In the genomic region with DNA sequence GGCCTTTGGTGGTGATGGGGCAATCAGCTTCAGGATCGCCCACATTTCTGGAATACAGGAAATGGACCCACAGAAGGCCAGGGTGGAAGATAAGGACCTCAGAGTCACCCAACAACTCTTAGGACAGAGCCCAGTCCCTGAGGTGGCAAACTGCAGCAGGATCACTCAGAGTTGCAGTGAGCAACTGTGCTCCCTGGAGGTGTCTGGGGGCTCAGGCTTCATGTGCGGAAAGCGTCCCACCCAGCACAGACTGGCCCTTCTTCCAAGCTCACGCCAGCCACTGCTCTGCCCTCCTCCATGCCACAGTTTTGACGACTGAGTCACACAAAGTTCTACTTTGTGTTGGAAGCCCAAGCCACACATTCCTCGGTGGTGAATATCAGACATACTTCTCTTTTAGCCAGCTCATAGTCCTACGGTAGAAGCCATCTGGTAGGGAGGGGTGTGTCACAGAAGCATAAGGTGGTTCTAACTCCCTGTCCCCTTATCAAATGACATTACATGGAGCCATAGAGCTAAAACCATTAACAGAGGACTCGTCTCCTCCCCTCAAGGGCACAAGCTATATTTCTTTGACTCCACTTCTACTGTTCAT, we compare ENCODE assay signal across 21 mouse cellular contexts. TPM values are rescaled to one million over a fixed set of nuclear protein-coding genes. Genes with fewer than 3 reads are reported as not detected.
A peak's percentile ranks its signal among the peaks of the same experiment; 100 is the strongest.
DNase-seq lines count a peak whose midpoint lies in the region; ATAC-seq and TF ChIP-seq lines count a peak whose summit lies in the region.
"Had no signal": no experiment of that assay in that cellular context is flagged by ENCODE, and none has a peak within 500 bp of the region (broad histone marks: within the 10 kb centered on the region; RNA-seq: fewer than 3 reads in every experiment).

No protein-coding gene starts in this region.

- H3ac ChIP-seq in myocyte (ENCODE audit: control insufficient read depth, insufficient read length) = no peak overlapping the region

- no peaks in the 10 kb centered on the region for H3K27me3 ChIP-seq in heart, adult 2 months (ENCODE audit: control insufficient read depth, insufficient read depth, low read length)
- no peaks in the 10 kb centered on the region for H3K27me3 ChIP-seq in heart, embryonic 16.5 days (ENCODE audit: control insufficient read depth, insufficient read depth, low read length)
- no peaks in the 10 kb centered on the region for H3K27me3 ChIP-seq in myocyte (ENCODE audit: control insufficient read depth, insufficient read depth, insufficient read length)
- no peaks in the 10 kb centered on the region for H3K27me3 ChIP-seq in forebrain, embryonic 11.5 days (ENCODE audit: control insufficient read depth, insufficient read depth, low read length)
- H3K27me3 ChIP-seq: CH12.LX; embryonic facial prominence, embryonic 15.5 days; kidney, embryonic 15.5 days; neural tube, embryonic 12.5 days had no signal

- H3K4me3 ChIP-seq in heart, adult 2 months = no peak overlapping the region
- no peak overlapping the region for H3K4me3 ChIP-seq in heart, embryonic 16.5 days (ENCODE audit: low read length)
- no peak overlapping the region for H3K4me3 ChIP-seq in myocyte
- H3K4me3 ChIP-seq in forebrain, embryonic 11.5 days (ENCODE audit: low read depth, low read length) = no peak overlapping the region
- H3K4me3 ChIP-seq: embryonic facial prominence, embryonic 15.5 days; kidney, embryonic 15.5 days; neural tube, embryonic 12.5 days had no signal

- TF ChIP-seq CTCF in heart, adult 2 months (IDR thresholded peaks at IDR 0.05) = no peak

- H3K79me2 ChIP-seq in heart, adult 2 months (replicated peaks; ENCODE audit: control insufficient read depth, insufficient read depth, low read length) = no peaks in the 10 kb centered on the region; the same call in 1 of the 2 replicates
- peaks cover 43% of the 10 kb centered on the region for H3K79me2 ChIP-seq in myocyte (ENCODE audit: control insufficient read depth, insufficient read depth)

- ATAC-seq in heart, embryonic 16.5 days (replicated peaks; ENCODE audit: extremely low read depth, insufficient read depth, low FRiP score) = no peak
- no peak for ATAC-seq in forebrain, embryonic 11.5 days (replicated peaks; ENCODE audit: low FRiP score)
- ATAC-seq: hindbrain, postnatal 0 days; intestine, embryonic 16.5 days; lung, postnatal 0 days had no signal

- WGBS in heart, adult 2 months = 55% methylated on average over 8 of the region's 8 CpGs
- 57% methylated on average over 8 of the region's 8 CpGs for WGBS in heart, embryonic 16.5 days
- 91% methylated on average over 8 of the region's 8 CpGs for WGBS in forebrain, embryonic 11.5 days

- no peaks in the 10 kb centered on the region for H3K9me3 ChIP-seq in heart, embryonic 16.5 days (replicated peaks; ENCODE audit: control insufficient read depth, low read length)
- no peaks in the 10 kb centered on the region for H3K9me3 ChIP-seq in forebrain, embryonic 11.5 days (ENCODE audit: control insufficient read depth, low read length)
- H3K9me3 ChIP-seq: embryonic facial prominence, embryonic 15.5 days; G1E; kidney, embryonic 15.5 days; neural tube, embryonic 12.5 days had no signal

- H3K9ac ChIP-seq in heart, adult 2 months (ENCODE audit: low read depth, low read length) = 0 out of 2 replicates have a peak overlapping the region, but pooled peaks have one; percentile 15
- no peak overlapping the region for H3K9ac ChIP-seq in heart, embryonic 16.5 days (ENCODE audit: low read length)
- H3K9ac ChIP-seq in forebrain, embryonic 11.5 days (ENCODE audit: low read length) = no peak overlapping the region
- H3K9ac ChIP-seq: embryonic facial prominence, embryonic 15.5 days; kidney, embryonic 15.5 days; neural tube, embryonic 12.5 days had no signal

- intact Hi-C loops in heart, adult 2 months (cut with DNase I) = loop anchor here (2.0 to 10.0 kb wide), 2 partner anchors 37 to 223 kb away; no protein-coding TSS in a partner anchor

- no peak overlapping the region for H3K4me2 ChIP-seq in heart, embryonic 16.5 days (ENCODE audit: low read depth, low read length)
- H3K4me2 ChIP-seq in myocyte (ENCODE audit: low read depth) = peak overlapping the region; percentile 74
- H3K4me2 ChIP-seq in forebrain, embryonic 11.5 days (ENCODE audit: low read depth, low read length, severe bottlenecking) = no peak overlapping the region
- H3K4me2 ChIP-seq: embryonic facial prominence, embryonic 15.5 days; kidney, embryonic 15.5 days; neural tube, embryonic 12.5 days had no signal

- TF ChIP-seq EP300 in heart, adult 2 months (IDR thresholded peaks at IDR 0.05; ENCODE audit: insufficient read depth, low read depth, low read length) = no peak

- peak overlapping the region; percentile 80 for H3K27ac ChIP-seq in heart, adult 2 months
- H3K27ac ChIP-seq in heart, embryonic 16.5 days (ENCODE audit: low read length) = peak overlapping the region; percentile 64
- no peak overlapping the region for H3K27ac ChIP-seq in forebrain, embryonic 11.5 days (ENCODE audit: low read depth, low read length)
- H3K27ac ChIP-seq: hindbrain, postnatal 0 days; macrophage; neural tube, embryonic 12.5 days had no signal

- TF ChIP-seq POLR2A in heart, adult 2 months (IDR thresholded peaks at IDR 0.05; ENCODE audit: insufficient read depth, low read depth, low read length) = no peak
- no peak for TF ChIP-seq POLR2A in myocyte (IDR thresholded peaks at IDR 0.05; ENCODE audit: insufficient read length, low read depth)

- peaks cover 28% of the 10 kb centered on the region for H3K36me3 ChIP-seq in heart, adult 2 months (ENCODE audit: control insufficient read depth, insufficient read depth, low read length)
- peaks cover 10% of the 10 kb centered on the region; the same call in 1 of the 2 replicates for H3K36me3 ChIP-seq in heart, embryonic 16.5 days (ENCODE audit: control insufficient read depth, insufficient read depth)
- no peaks in the 10 kb centered on the region for H3K36me3 ChIP-seq in myocyte (ENCODE audit: control insufficient read depth, insufficient read depth)
- no peaks in the 10 kb centered on the region for H3K36me3 ChIP-seq in forebrain, embryonic 11.5 days (ENCODE audit: control insufficient read depth, insufficient read depth, low read length)
- H3K36me3 ChIP-seq: G1E; neural tube, embryonic 12.5 days had no signal

- peaks cover 42% of the 10 kb centered on the region for H3K4me1 ChIP-seq in heart, adult 2 months (ENCODE audit: control insufficient read depth, insufficient read depth, low read length)
- H3K4me1 ChIP-seq in heart, embryonic 16.5 days (ENCODE audit: control insufficient read depth, insufficient read depth, low read length) = peaks cover 37% of the 10 kb centered on the region
- H3K4me1 ChIP-seq in forebrain, embryonic 11.5 days (replicated peaks; ENCODE audit: control insufficient read depth, insufficient read depth, low read length) = 0 out of 2 replicates have a peak, but pooled peaks cover 4% of the 10 kb centered on the region

- no peak for DNase-seq in heart, adult 2 months
- no peak for DNase-seq in heart, postnatal 4 days
- DNase-seq in heart, adult 8-10 months (ENCODE audit: low spot score) = no peak
- DNase-seq in NIH3T3 (ENCODE audit: low read depth) = peak; percentile 75
- no peak for DNase-seq in forebrain, embryonic 11.5 days (ENCODE audit: low spot score)
- no peak for DNase-seq in embryo, embryonic 11 days
- DNase-seq: gastrocnemius, postnatal 25 days; layer of hippocampus, postnatal 36 days; retina, postnatal 1 day; right cerebral cortex, postnatal 25 days had no signal

TF ChIP-seq in myocyte, 11 proteins besides CTCF, POLR2A, EP300 and RAD21:
- TF ChIP-seq CEBPB (IDR thresholded peaks at IDR 0.05; ENCODE audit: insufficient read depth, poor library complexity, severe bottlenecking) (0 out of 2 replicates have a peak, but pooled peaks have one; percentile 39), REST (IDR thresholded peaks at IDR 0.05; ENCODE audit: insufficient read depth, insufficient read length) (no peak), TCF12 (IDR thresholded peaks at IDR 0.05; ENCODE audit: insufficient read depth, poor library complexity, severe bottlenecking) (peak; percentile 29), E2F4 (IDR thresholded peaks at IDR 0.05; ENCODE audit: insufficient read depth) (no peak), SRF (IDR thresholded peaks at IDR 0.05; ENCODE audit: control insufficient read depth, insufficient read length, low read depth) (no peak), MYOD1 (IDR thresholded peaks at IDR 0.05; ENCODE audit: control insufficient read depth in 1 of 3, insufficient read length in 2 of 3, low read depth in 2 of 3) (peak in 1 of 3 experiments; percentile 25), MYOG (IDR thresholded peaks at IDR 0.05; ENCODE audit: control insufficient read depth in 1 of 3, insufficient read depth in 1 of 3, insufficient read length in 2 of 3, low read depth in 2 of 3) (peak in 1 of 3 experiments; percentile 69), USF1 (IDR thresholded peaks at IDR 0.05; ENCODE audit: low read depth) (no peak)

RNA-seq across cellular contexts. Expression of gene Elk3, which starts 23.3 kb away (rescaled TPM):
- total RNA-seq in heart, adult 2 months (2021) = 10 to 100 TPM; 33.8 to 39.4 TPM
- 31.9 and 32.1 TPM in 2 replicates for polyA plus RNA-seq in heart, adult 2 months (2012; rRNA removed)
- 100 to 1,000 TPM; 102 to 103 TPM for total RNA-seq in heart, postnatal 4 days (2021)
- polyA plus RNA-seq in heart, embryonic 16.5 days (2015; fragmentation: Nextera tagmentation; extraction: Ambion mirVana) = 29.3 and 34.2 TPM in 2 replicates
- total RNA-seq in heart, adult 8-10 months (2022) = 10 to 100 TPM; 32.0 to 37.6 (median 35.2) TPM
- polyA plus RNA-seq in myocyte (2012; fragmentation: generic; extraction: Trizol) = 28.4 TPM
- polyA plus RNA-seq in forebrain, embryonic 11.5 days (2014; fragmentation: Nextera tagmentation; extraction: Ambion mirVana) = 13.8 and 16.5 TPM in 2 replicates
- polyA plus RNA-seq: G1E had no signal
